Mouse (Mus musculus) heart, embryonic 16.5 days (tissue): Measurements from ENCODE around the gene Lin9. TPM values are rescaled to one million over a fixed set of nuclear protein-coding genes. Genes with fewer than 3 reads are reported as not detected.
A peak's percentile ranks its signal among the peaks of the same experiment; 100 is the strongest.

Experiments
- ATAC-seq: fragments of 200-750 bp; cut with Nextera tagmentation; replicated peaks from 2 replicates; pipeline ENCODE4 v1.8.0; 2017; ENCODE audit warnings: moderate number of reproducible peaks; ENCODE audit not compliant: insufficient read depth, low FRiP score; ENCODE audit errors: extremely low read depth
- H3K27ac ChIP-seq: fragments of 300-500 bp; sonication (generic); 2 replicates; pipeline ENCODE4 v1.5.1; 2014; ENCODE audit warnings: mild to moderate bottlenecking, low read length, control low read depth, moderate library complexity
- H3K27me3 ChIP-seq: fragments of 300-500 bp; sonication (generic); 2 replicates; pipeline ENCODE4 v1.6.1; 2014; ENCODE audit warnings: low read length, mixed read lengths; ENCODE audit not compliant: control insufficient read depth, insufficient read depth
- H3K36me3 ChIP-seq: fragments of 300-500 bp; sonication (generic); 2 replicates; pipeline ENCODE4 v1.6.1; 2014; ENCODE audit not compliant: control insufficient read depth, insufficient read depth
- H3K4me1 ChIP-seq: fragments of 300-500 bp; sonication (generic); 2 replicates; pipeline ENCODE4 v1.6.1; 2014; ENCODE audit warnings: low read length, mixed read lengths; ENCODE audit not compliant: control insufficient read depth, insufficient read depth
- H3K4me2 ChIP-seq: fragments of 300-500 bp; sonication (generic); 2 replicates; pipeline ENCODE4 v1.6.1; 2014; ENCODE audit warnings: low read depth, mild to moderate bottlenecking, control low read depth, low read length
- H3K4me3 ChIP-seq: fragments of 300-500 bp; sonication (generic); 2 replicates; pipeline ENCODE4 v1.5.1; 2014; ENCODE audit warnings: mild to moderate bottlenecking, control low read depth, low read length
- H3K9ac ChIP-seq: fragments of 300-500 bp; sonication (generic); 2 replicates; pipeline ENCODE4 v1.6.1; 2014; ENCODE audit warnings: low read length, control low read depth
- H3K9me3 ChIP-seq: fragments of 300-500 bp; sonication (generic); replicated peaks from 2 replicates; pipeline ENCODE4 v1.6.1; 2016; ENCODE audit warnings: low read length; ENCODE audit not compliant: control insufficient read depth
- WGBS: fragments of 180-500 bp; shearing (Covaris S2); extraction: QIAGEN DNeasy Blood & Tissue Kit; methylation state at CpG from one replicate; pipeline ENCODE4 v1.1.7; 2014; 5-methylcytosine and 5-hydroxymethylcytosine counted together
- polyA plus RNA-seq: library from polyadenylated mRNA; unstranded; fragments of >200 nt; fragmentation: Nextera tagmentation; extraction: Ambion mirVana; gene quantifications from 2 replicates; pipeline ENCODE4 v1.2.1, GENCODE M21; 2015

Gene Lin9
- polyA plus RNA-seq, 1 experiment from 2014 or later: 15.0 TPM

- Histone ChIP-seq H3K27ac (no peak overlapping the region), H3K4me1 (peaks cover 3% of the 10 kb centered on the region; the same call in 1 of the 2 replicates), H3K36me3 (no peaks in the 10 kb centered on the region), H3K9ac (no peak overlapping the region), H3K27me3 (no peaks in the 10 kb centered on the region), H3K4me2 (no peak overlapping the region), H3K9me3 (no peaks in the 10 kb centered on the region), H3K4me3 (no peak overlapping the region)
- 41% methylated on average over 5 of the region's 5 CpGs for WGBS
- 0 out of 2 replicates have a peak, but pooled peaks have one; percentile 25 for ATAC-seq
These were observed 79.2 kb downstream of the Lin9 start for GRCm38 (mm10) chr1:180719951-180720689.

- Histone ChIP-seq H3K4me1 (peaks cover 15% of the 10 kb centered on the region), H3K27ac (no peak overlapping the region), H3K4me3 (no peak overlapping the region), H3K27me3 (no peaks in the 10 kb centered on the region), H3K36me3 (no peaks in the 10 kb centered on the region), H3K9me3 (no peaks in the 10 kb centered on the region), H3K4me2 (no peak overlapping the region), H3K9ac (no peak overlapping the region)
- WGBS: 46% methylated on average over 1 of the region's 1 CpGs
- ATAC-seq: no peak
These were observed 81.7 kb downstream of the Lin9 start for GRCm38 (mm10) chr1:180722608-180723007.

- H3K27me3 ChIP-seq: no peaks in the 10 kb centered on the region
- H3K36me3 ChIP-seq: no peaks in the 10 kb centered on the region
- H3K27ac ChIP-seq: peak overlapping the region; percentile 29
- no peak overlapping the region for H3K4me3 ChIP-seq
- peaks cover 21% of the 10 kb centered on the region for H3K4me1 ChIP-seq
- no peak for ATAC-seq
- H3K9ac ChIP-seq: no peak overlapping the region
- no peak overlapping the region for H3K4me2 ChIP-seq
- H3K9me3 ChIP-seq: no peaks in the 10 kb centered on the region
- 23% methylated on average over 1 of the region's 1 CpGs for WGBS
These were observed 82.8 kb downstream of the Lin9 start for GRCm38 (mm10) chr1:180723701-180724238.

- Histone ChIP-seq H3K4me3 (peak within 1 kb of the TSS; percentile 86), H3K27ac (peak within 1 kb of the TSS; percentile 94), H3K4me2 (peak within 1 kb of the TSS; percentile 91), H3K27me3 (no peaks in the 10 kb centered on the region), H3K9ac (peak within 1 kb of the TSS; percentile 99), H3K4me1 (peaks cover 31% of the 10 kb centered on the region), H3K9me3 (no peaks in the 10 kb centered on the region), H3K36me3 (no peaks in the 10 kb centered on the region)
- 0% methylated on average over 52 of the region's 52 CpGs for WGBS
- peak; percentile 94 for ATAC-seq
These were observed 84.8 kb downstream of the Lin9 start, which contains the start of gene Acbd3 for GRCm38 (mm10) chr1:180725704-180726179. TSS of gene Acbd3 (plus strand) at chr1:180726043.

- WGBS: under 1% methylated on average over 42 of the region's 42 CpGs
- H3K4me3 ChIP-seq: peak overlapping the region; percentile 86
- peak overlapping the region; percentile 99 for H3K9ac ChIP-seq
- H3K4me2 ChIP-seq: peak overlapping the region; percentile 91
- ATAC-seq: peak; percentile 63
- H3K27me3 ChIP-seq: no peaks in the 10 kb centered on the region
- no peaks in the 10 kb centered on the region for H3K9me3 ChIP-seq
- H3K36me3 ChIP-seq: no peaks in the 10 kb centered on the region
- peak overlapping the region; percentile 94 for H3K27ac ChIP-seq
- peaks cover 31% of the 10 kb centered on the region for H3K4me1 ChIP-seq
These were observed 85.2 kb downstream of the Lin9 start for GRCm38 (mm10) chr1:180726183-180726582.

GRCm38 (mm10) chr1:180729231-180729630, 88.3 kb downstream of the Lin9 start:
- WGBS: 75% methylated on average over 3 of the region's 3 CpGs
- Histone ChIP-seq H3K36me3 (peaks cover under 1% of the 10 kb centered on the region; the same call in 1 of the 2 replicates), H3K9ac (no peak overlapping the region), H3K27me3 (no peaks in the 10 kb centered on the region), H3K4me1 (peaks cover 31% of the 10 kb centered on the region), H3K27ac (no peak overlapping the region), H3K4me3 (no peak overlapping the region), H3K9me3 (no peaks in the 10 kb centered on the region), H3K4me2 (no peak overlapping the region)
- ATAC-seq: no peak

Other genes with a start within 250 kb of the Lin9 start
- gene Stum, start 157.6 kb upstream of the Lin9 start, polyA plus RNA-seq: 0.44 and 1.00 TPM in 2 replicates
- 88.3 and 88.7 TPM in 2 replicates for gene Parp1, start 72.2 kb upstream of the Lin9 start, polyA plus RNA-seq
- 0.24 TPM in 1 of 2 replicates, not detected in the other for gene Mixl1, start 55.9 kb downstream of the Lin9 start, polyA plus RNA-seq
- 18.3 and 19.2 TPM in 2 replicates for gene Acbd3, start 84.9 kb downstream of the Lin9 start, polyA plus RNA-seq
- gene H3f3a, start 172.8 kb downstream of the Lin9 start, polyA plus RNA-seq: 1,475 and 1,571 TPM in 2 replicates
- 22.2 and 28.6 TPM in 2 replicates for gene Sde2, start 210.0 kb downstream of the Lin9 start, polyA plus RNA-seq